Mouse (Mus musculus): ENCODE measurements at regions not wholly inside any gene's neighbourhood (a gene's known extent, or its start where the extent isn't known, plus 50 kb on each side); places are given as distances from the start of the nearest gene placed in this dataset.

- no peaks in the 10 kb centered on the region for H3K4me1 ChIP-seq (ENCODE audit: control insufficient read depth, insufficient read depth, low read length)
- no peak overlapping the region for H3K4me2 ChIP-seq (ENCODE audit: low read depth, low read length)
- no peaks in the 10 kb centered on the region for H3K9me3 ChIP-seq (ENCODE audit: control insufficient read depth, low read length)
- no peak for ATAC-seq
- H3K27ac ChIP-seq (ENCODE audit: low read length): no peak overlapping the region
- no peak overlapping the region for H3K4me3 ChIP-seq (ENCODE audit: low read length)
- H3K9ac ChIP-seq (ENCODE audit: low read depth, low read length): no peak overlapping the region
- H3K36me3 ChIP-seq (ENCODE audit: control insufficient read depth, insufficient read depth, low read length): no peaks in the 10 kb centered on the region
- 79% methylated on average over 1 of the region's 1 CpGs for WGBS
- H3K27me3 ChIP-seq (replicated peaks; ENCODE audit: control insufficient read depth, insufficient read depth, low read length): no peaks in the 10 kb centered on the region
Observed at GRCm38 (mm10) chr19:14035371-14035770, 122.0 kb downstream of the Olfr1505 start.

DNA sequence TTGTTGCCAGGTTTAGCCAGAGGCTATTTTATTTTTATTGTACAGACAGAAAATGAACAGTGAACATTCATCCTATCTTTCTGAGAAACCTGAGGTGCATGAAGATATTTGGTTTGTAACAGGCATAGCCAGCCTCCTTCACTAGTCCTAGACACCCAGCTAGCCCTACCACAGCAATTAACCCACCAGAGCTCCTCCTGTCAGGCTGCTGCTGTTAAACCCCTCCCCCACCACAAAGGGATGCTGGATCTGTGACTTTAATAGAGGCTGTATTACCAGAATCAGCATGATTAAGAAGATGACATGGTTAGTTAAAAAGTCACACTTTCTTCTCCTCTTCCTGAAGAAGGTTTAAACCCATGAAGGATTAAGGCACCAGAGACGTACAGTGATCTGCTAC lies 122.5 kb downstream of the Olfr1505 start:
- Histone ChIP-seq H3K4me2 (ENCODE audit: low read depth, low read length) (no peak overlapping the region), H3K4me3 (ENCODE audit: low read length) (no peak overlapping the region), H3K27me3 (replicated peaks; ENCODE audit: control insufficient read depth, insufficient read depth, low read length) (no peaks in the 10 kb centered on the region), H3K9me3 (ENCODE audit: control insufficient read depth, low read length) (no peaks in the 10 kb centered on the region), H3K36me3 (ENCODE audit: control insufficient read depth, insufficient read depth, low read length) (no peaks in the 10 kb centered on the region), H3K9ac (ENCODE audit: low read depth, low read length) (no peak overlapping the region), H3K27ac (ENCODE audit: low read length) (no peak overlapping the region), H3K4me1 (ENCODE audit: control insufficient read depth, insufficient read depth, low read length) (no peaks in the 10 kb centered on the region)
- ATAC-seq: no peak
- 45% methylated on average over 1 of the region's 1 CpGs for WGBS

DNA sequence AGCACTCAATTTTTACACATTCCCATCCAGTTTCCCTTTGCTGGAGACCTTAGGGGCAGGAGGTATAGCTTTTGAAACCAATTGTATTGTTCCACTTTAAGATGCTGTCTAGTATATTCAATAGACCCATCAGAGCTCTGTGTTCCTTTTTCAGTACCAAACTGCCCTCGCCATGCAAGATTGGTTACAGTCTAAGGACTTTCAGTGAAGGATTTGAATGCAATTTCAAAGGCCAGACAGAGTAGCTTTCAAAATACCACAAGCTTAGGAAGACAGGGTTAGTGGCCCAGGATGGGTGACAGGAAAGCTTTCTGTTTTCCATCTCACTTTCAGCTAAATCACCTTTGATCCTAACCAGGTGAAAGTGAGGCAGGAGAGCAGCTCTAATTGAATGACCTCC lies 123.4 kb downstream of the Olfr1505 start:
- no peak overlapping the region for H3K27ac ChIP-seq (ENCODE audit: low read length)
- no peak overlapping the region for H3K4me2 ChIP-seq (ENCODE audit: low read depth, low read length)
- no peaks in the 10 kb centered on the region for H3K27me3 ChIP-seq (replicated peaks; ENCODE audit: control insufficient read depth, insufficient read depth, low read length)
- no peaks in the 10 kb centered on the region for H3K36me3 ChIP-seq (ENCODE audit: control insufficient read depth, insufficient read depth, low read length)
- H3K9me3 ChIP-seq (ENCODE audit: control insufficient read depth, low read length): no peaks in the 10 kb centered on the region
- H3K4me1 ChIP-seq (ENCODE audit: control insufficient read depth, insufficient read depth, low read length): no peaks in the 10 kb centered on the region
- H3K4me3 ChIP-seq (ENCODE audit: low read length): no peak overlapping the region
- 63% methylated on average over 1 of the region's 1 CpGs for WGBS
- H3K9ac ChIP-seq (ENCODE audit: low read depth, low read length): no peak overlapping the region
- no peak for ATAC-seq

DNA sequence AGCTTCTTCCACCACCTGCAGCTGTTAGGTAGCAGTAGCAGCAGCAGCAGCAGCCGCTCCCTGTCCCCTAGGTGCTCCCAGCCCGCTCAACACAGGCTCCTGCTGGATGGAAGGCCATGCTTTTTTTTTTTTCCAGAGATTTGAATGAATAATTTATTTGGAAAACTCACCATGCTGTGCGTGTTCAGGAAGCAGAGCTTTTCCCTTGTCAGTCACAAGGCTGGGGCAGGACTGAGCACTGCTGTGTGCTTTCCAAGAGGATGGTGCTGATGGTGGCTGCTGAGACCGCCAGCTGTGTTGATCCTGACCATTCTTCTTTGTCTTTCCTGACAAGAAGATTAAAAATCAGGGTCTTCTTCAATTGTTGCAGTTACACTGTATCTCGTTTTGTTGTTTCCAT lies 129.4 kb downstream of the Olfr1505 start:
- H3K9ac ChIP-seq (ENCODE audit: low read depth, low read length): no peak overlapping the region
- H3K27me3 ChIP-seq (replicated peaks; ENCODE audit: control insufficient read depth, insufficient read depth, low read length): no peaks in the 10 kb centered on the region
- no peak overlapping the region for H3K27ac ChIP-seq (ENCODE audit: low read length)
- H3K36me3 ChIP-seq (ENCODE audit: control insufficient read depth, insufficient read depth, low read length): no peaks in the 10 kb centered on the region
- WGBS: 54% methylated on average over 5 of the region's 5 CpGs
- ATAC-seq: no peak
- no peak overlapping the region for H3K4me3 ChIP-seq (ENCODE audit: low read length)
- no peak overlapping the region for H3K4me2 ChIP-seq (ENCODE audit: low read depth, low read length)
- H3K4me1 ChIP-seq (ENCODE audit: control insufficient read depth, insufficient read depth, low read length): no peaks in the 10 kb centered on the region
- no peaks in the 10 kb centered on the region for H3K9me3 ChIP-seq (ENCODE audit: control insufficient read depth, low read length)

DNA sequence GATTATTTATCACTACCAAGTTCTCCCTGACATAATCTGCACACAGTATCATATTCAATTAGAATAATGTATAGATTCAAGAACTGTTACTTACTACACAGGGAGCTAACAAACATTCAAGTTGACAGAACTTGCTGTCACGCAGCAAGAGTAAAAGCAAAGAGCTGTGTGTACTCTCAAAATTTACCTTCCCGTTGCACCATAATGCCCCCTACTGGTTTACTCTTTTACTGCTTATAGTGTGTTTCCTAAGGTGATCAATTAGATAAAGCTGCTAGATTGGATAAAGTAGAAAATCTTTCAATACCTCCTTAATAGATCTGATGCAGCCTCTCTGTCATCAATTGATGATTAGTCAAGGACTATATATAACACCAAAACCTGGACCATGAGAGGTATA lies 132.1 kb downstream of the Olfr1505 start:
- 51% methylated on average over 2 of the region's 2 CpGs for WGBS
- Histone ChIP-seq H3K9ac (ENCODE audit: low read depth, low read length) (no peak overlapping the region), H3K27ac (ENCODE audit: low read length) (no peak overlapping the region), H3K4me3 (ENCODE audit: low read length) (no peak overlapping the region), H3K4me1 (ENCODE audit: control insufficient read depth, insufficient read depth, low read length) (no peaks in the 10 kb centered on the region), H3K27me3 (replicated peaks; ENCODE audit: control insufficient read depth, insufficient read depth, low read length) (no peaks in the 10 kb centered on the region), H3K4me2 (ENCODE audit: low read depth, low read length) (no peak overlapping the region), H3K9me3 (ENCODE audit: control insufficient read depth, low read length) (no peaks in the 10 kb centered on the region), H3K36me3 (ENCODE audit: control insufficient read depth, insufficient read depth, low read length) (no peaks in the 10 kb centered on the region)
- ATAC-seq: no peak

DNA sequence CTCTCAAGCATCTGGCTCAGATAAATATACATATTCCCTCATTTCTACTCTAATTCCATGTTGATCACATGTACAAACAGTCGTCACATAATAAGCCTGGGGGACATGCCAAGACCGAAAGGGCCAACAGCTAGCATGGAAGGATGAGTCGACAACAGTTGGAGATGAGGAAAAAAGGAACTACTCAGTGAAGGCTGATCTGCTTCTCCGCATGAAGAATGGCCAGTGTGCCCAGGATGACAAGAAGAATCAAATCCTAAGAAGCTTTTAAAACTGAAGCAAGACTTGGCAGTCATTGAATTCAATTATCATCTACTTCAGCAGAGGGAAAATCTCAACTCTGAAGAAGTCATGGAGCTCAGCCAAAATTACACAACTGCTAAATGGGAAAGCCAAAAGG lies 138.7 kb downstream of the Olfr1505 start:
- WGBS: 74% methylated on average over 4 of the region's 4 CpGs
- Histone ChIP-seq H3K9me3 (ENCODE audit: control insufficient read depth, low read length) (no peaks in the 10 kb centered on the region), H3K4me3 (ENCODE audit: low read length) (no peak overlapping the region), H3K27me3 (replicated peaks; ENCODE audit: control insufficient read depth, insufficient read depth, low read length) (no peaks in the 10 kb centered on the region), H3K4me2 (ENCODE audit: low read depth, low read length) (no peak overlapping the region), H3K36me3 (ENCODE audit: control insufficient read depth, insufficient read depth, low read length) (no peaks in the 10 kb centered on the region), H3K27ac (ENCODE audit: low read length) (no peak overlapping the region), H3K9ac (ENCODE audit: low read depth, low read length) (no peak overlapping the region), H3K4me1 (ENCODE audit: control insufficient read depth, insufficient read depth, low read length) (no peaks in the 10 kb centered on the region)
- ATAC-seq: no peak

DNA sequence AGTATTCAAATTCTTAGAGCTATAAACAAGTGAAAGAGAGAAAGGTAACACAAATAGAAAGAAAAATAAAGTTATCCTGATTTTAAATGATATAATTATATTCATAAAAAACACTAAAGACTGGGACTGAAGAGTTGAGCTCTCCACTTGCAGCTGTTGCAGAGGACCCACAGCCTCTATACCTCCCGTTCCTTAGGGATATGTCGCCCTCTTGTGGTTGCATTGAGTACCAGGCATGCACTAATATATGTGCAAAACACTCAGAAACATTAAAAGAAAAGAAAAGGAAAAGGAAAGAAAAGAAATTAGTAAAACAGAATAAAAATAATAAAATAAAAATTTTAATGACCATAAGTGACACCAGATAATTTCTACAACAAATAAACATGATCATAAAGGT lies 167.2 kb downstream of the Olfr1505 start:
- Histone ChIP-seq H3K4me2 (ENCODE audit: low read depth, low read length) (no peak overlapping the region), H3K9me3 (ENCODE audit: control insufficient read depth, low read length) (no peaks in the 10 kb centered on the region), H3K27me3 (replicated peaks; ENCODE audit: control insufficient read depth, insufficient read depth, low read length) (no peaks in the 10 kb centered on the region), H3K4me1 (ENCODE audit: control insufficient read depth, insufficient read depth, low read length) (no peaks in the 10 kb centered on the region), H3K9ac (ENCODE audit: low read depth, low read length) (no peak overlapping the region), H3K36me3 (ENCODE audit: control insufficient read depth, insufficient read depth, low read length) (no peaks in the 10 kb centered on the region), H3K4me3 (ENCODE audit: low read length) (no peak overlapping the region), H3K27ac (ENCODE audit: low read length) (no peak overlapping the region)
- 5% methylated on average over 2 of the region's 2 CpGs for WGBS
- ATAC-seq: no peak

- WGBS: 77% methylated on average over 3 of the region's 3 CpGs
- no peaks in the 10 kb centered on the region for H3K36me3 ChIP-seq (ENCODE audit: control insufficient read depth, insufficient read depth, low read length)
- H3K4me3 ChIP-seq (ENCODE audit: low read length): no peak overlapping the region
- no peaks in the 10 kb centered on the region for H3K4me1 ChIP-seq (ENCODE audit: control insufficient read depth, insufficient read depth, low read length)
- no peak for ATAC-seq
- H3K27ac ChIP-seq (ENCODE audit: low read length): no peak overlapping the region
- H3K4me2 ChIP-seq (ENCODE audit: low read depth, low read length): no peak overlapping the region
- no peaks in the 10 kb centered on the region for H3K9me3 ChIP-seq (ENCODE audit: control insufficient read depth, low read length)
- H3K9ac ChIP-seq (ENCODE audit: low read depth, low read length): no peak overlapping the region
- H3K27me3 ChIP-seq (replicated peaks; ENCODE audit: control insufficient read depth, insufficient read depth, low read length): no peaks in the 10 kb centered on the region
Observed at GRCm38 (mm10) chr19:14084726-14085125, 171.4 kb downstream of the Olfr1505 start.

DNA sequence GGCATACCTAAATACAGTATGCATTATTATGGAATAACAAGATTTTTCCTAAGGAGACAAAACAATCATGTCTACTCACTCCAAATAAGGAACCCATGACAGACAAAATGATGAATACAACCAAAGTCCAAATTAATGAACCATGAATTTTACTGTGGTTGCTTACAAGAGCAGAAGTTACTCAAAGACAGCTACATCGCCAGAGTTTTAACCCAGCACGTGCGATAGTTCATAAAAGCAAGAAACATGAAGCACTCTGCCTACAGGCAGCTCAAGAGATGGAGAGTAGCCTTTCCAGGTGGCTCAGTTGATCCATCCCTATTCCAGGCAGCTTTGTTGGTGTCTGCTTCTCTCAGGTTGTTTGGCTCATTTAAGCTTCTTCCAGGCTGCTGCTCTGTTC lies 176.8 kb downstream of the Olfr1505 start:
- Histone ChIP-seq H3K9me3 (ENCODE audit: control insufficient read depth, low read length) (no peaks in the 10 kb centered on the region), H3K27me3 (replicated peaks; ENCODE audit: control insufficient read depth, insufficient read depth, low read length) (no peaks in the 10 kb centered on the region), H3K36me3 (ENCODE audit: control insufficient read depth, insufficient read depth, low read length) (no peaks in the 10 kb centered on the region), H3K27ac (ENCODE audit: low read length) (no peak overlapping the region), H3K9ac (ENCODE audit: low read depth, low read length) (no peak overlapping the region), H3K4me1 (ENCODE audit: control insufficient read depth, insufficient read depth, low read length) (no peaks in the 10 kb centered on the region), H3K4me2 (ENCODE audit: low read depth, low read length) (no peak overlapping the region), H3K4me3 (ENCODE audit: low read length) (no peak overlapping the region)
- ATAC-seq: no peak
- 96% methylated on average over 3 of the region's 3 CpGs for WGBS

DNA sequence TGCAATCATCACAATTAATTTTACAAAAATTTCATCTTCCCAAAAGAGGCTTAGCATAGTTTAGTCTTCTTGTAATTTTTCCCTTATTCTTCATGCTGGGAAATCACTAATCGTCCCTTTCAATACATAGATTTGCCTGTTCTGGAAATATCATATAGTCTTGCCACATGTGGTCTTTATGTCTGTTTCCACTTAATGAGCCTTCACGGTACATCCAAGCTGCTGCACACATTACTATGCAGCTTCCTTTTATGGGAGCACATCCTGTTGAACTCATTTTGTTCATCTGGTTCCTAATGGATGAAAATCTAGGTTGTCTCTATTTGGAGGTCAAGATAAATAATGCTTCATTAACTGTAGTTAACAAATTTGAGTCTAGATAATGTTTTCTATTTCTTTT lies 180.9 kb downstream of the Olfr1505 start:
- no peaks in the 10 kb centered on the region for H3K27me3 ChIP-seq (replicated peaks; ENCODE audit: control insufficient read depth, insufficient read depth, low read length)
- 74% methylated on average over 2 of the region's 2 CpGs for WGBS
- H3K36me3 ChIP-seq (ENCODE audit: control insufficient read depth, insufficient read depth, low read length): no peaks in the 10 kb centered on the region
- no peak overlapping the region for H3K4me3 ChIP-seq (ENCODE audit: low read length)
- ATAC-seq: no peak
- no peak overlapping the region for H3K27ac ChIP-seq (ENCODE audit: low read length)
- H3K9me3 ChIP-seq (ENCODE audit: control insufficient read depth, low read length): no peaks in the 10 kb centered on the region
- H3K4me1 ChIP-seq (ENCODE audit: control insufficient read depth, insufficient read depth, low read length): no peaks in the 10 kb centered on the region
- H3K9ac ChIP-seq (ENCODE audit: low read depth, low read length): no peak overlapping the region
- no peak overlapping the region for H3K4me2 ChIP-seq (ENCODE audit: low read depth, low read length)
